Mouse (Mus musculus): ENCODE results near the gene 9430097D07Rik. TPM values are rescaled to one million over a fixed set of nuclear protein-coding genes. Genes with fewer than 3 reads are reported as not detected.

The 9430097D07Rik gene
- polyA plus RNA-seq, 1 experiment from 2014 or later = 0.86 TPM

DNA sequence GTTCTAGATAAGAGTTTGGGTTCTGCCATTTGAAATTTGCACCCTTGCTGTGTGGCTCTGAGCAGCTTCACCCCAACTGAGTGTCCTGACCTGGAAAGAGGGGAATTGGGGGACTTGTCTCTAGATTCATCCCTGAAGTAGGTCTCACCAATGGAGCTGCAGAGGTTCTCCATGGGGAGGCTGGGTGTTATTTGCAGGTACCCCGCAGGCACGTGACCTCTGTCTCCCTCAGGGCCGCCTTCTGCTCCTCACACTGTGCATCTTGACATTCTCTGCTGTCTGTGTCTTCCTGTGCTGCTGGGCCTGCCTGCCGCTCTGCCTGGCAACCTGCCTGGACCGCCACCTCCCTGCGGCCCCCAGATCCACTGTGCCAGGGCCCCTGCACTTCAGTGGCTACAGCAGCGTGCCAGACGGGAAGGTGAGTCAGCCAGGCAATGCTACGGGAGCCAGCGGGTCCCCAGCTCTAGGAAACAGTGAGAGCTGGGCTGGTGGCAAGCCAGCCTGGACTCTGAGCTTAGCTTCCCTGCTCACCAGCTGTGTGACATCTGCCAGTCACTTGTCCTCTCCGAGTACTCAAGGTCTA is 13.8 kb upstream of the 9430097D07Rik start:
- WGBS = 62% methylated on average over 11 of the region's 11 CpGs
- Histone ChIP-seq H3K4me2 (no peak overlapping the region), H3K27me3 (replicated peaks) (no peaks in the 10 kb centered on the region), H3K4me1 (peaks cover 24% of the 10 kb centered on the region), H3K4me3 (no peak overlapping the region), H3K9me3 (no peaks in the 10 kb centered on the region), H3K27ac (no peak overlapping the region), H3K9ac (no peak overlapping the region), H3K36me3 (replicated peaks) (no peaks in the 10 kb centered on the region)
- ATAC-seq (replicated peaks) = no peak

DNA sequence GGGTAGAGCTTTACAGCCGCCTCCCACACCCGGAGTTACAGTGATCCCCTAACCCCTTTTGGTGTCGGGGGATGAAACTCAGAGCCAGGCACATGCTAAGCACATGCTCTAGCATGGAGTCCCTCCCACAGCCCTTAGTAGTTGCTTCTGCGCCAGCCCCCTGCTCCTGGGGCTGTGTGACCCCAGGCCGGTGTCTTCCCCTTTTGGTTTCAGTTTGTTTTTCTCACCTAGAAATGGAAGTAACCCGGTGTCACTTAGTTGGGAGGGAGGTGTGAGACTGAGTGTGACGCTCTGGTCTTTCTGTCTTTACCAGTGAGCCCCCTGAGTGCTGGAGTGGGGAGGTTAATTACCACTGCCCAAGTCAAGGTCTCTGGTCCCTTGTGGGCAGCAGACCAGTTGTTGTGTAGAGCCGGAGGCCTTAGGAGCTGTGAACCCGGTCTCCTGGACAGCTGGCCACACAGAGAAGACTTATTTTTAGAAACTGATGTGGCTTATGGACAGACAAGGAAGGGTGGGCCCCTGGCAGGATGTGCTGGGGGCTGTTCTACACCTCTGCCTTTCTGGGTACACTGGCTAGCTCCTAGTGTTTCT is 12.3 kb upstream of the 9430097D07Rik start:
- no peaks in the 10 kb centered on the region for H3K36me3 ChIP-seq (replicated peaks)
- no peak for ATAC-seq (replicated peaks)

DNA sequence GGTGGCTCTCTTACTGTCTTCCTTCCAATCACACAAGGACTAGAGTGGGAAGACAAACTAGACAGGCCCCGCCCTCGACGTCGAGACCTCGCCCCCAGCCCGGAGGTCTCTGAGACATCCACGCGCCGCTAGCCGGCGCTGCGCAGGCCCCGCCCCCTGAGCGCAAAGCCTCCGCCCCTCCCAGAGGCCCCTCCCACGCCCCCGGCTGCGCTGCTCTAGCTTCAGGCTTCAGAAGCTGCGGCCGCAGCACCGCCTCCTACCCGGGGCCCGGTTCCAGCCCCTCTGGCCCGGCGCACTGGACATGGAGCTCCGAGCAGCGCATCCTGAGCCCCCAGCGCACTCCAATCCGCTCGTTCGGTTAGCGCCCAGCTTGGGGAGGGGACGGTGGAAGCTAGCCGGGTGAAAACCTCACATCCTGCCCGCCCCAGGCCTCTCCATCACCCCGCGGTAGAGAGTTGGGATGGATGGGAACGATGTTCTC is 11.4 kb upstream of the 9430097D07Rik start, which contains the start of gene St6galnac4:
Gene St6galnac4 (plus strand): TSS at position 225 of the 481 bp plus-strand sequence.
- peak; percentile 76 for ATAC-seq (replicated peaks)
- Histone ChIP-seq H3K27me3 (replicated peaks) (no peaks in the 10 kb centered on the region), H3K4me3 (peak within 1 kb of the TSS; percentile 52), H3K4me1 (peaks cover 33% of the 10 kb centered on the region), H3K27ac (peak within 1 kb of the TSS; percentile 48), H3K9me3 (no peaks in the 10 kb centered on the region), H3K4me2 (peak within 1 kb of the TSS; percentile 57), H3K36me3 (replicated peaks) (no peaks in the 10 kb centered on the region), H3K9ac (peak within 1 kb of the TSS; percentile 59)
- under 1% methylated on average over 37 of the region's 38 CpGs for WGBS

More for the DNA sequence above, 12.3 kb upstream of the 9430097D07Rik start:
- H3K9ac ChIP-seq = peak overlapping the region; percentile 59; the same call in 1 of the 2 replicates
- H3K4me3 ChIP-seq = peak overlapping the region; percentile 52
- no peaks in the 10 kb centered on the region for H3K9me3 ChIP-seq
- WGBS = 56% methylated on average over 9 of the region's 9 CpGs
- H3K4me1 ChIP-seq = peaks cover 30% of the 10 kb centered on the region
- no peaks in the 10 kb centered on the region for H3K27me3 ChIP-seq (replicated peaks)
- peak overlapping the region; percentile 57 for H3K4me2 ChIP-seq
- H3K27ac ChIP-seq = no peak overlapping the region

DNA sequence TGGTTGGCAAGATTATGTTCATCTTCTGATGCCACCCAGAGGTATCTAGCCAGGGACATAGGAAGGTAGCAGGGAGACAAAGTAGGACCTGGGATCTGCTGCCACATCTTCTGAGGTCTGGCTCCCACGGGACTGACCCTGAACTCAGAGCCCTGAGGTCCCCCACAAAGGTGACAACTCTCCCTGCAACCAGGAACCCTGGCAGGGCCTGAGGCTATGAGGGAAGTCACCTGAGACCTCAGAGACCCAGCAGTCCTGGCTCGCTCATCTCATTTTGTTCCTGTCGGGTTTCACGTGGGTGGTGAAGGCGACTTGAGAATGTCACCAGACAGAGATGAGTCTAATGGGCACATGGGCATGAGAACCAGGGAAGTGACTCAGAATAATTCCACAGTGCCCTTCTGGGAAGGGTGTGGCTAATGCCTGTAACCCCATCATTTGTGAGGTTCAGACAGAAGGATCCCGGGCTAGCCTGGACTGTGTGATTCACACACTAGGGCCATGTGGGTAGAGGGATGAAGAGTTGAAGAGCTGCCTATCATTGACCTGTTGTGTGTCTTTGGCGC is 9.7 kb upstream of the 9430097D07Rik start:
- Histone ChIP-seq H3K27me3 (replicated peaks) (0 out of 2 replicates have a peak, but pooled peaks cover under 1% of the 10 kb centered on the region), H3K4me3 (no peak overlapping the region), H3K36me3 (replicated peaks) (no peaks in the 10 kb centered on the region), H3K9me3 (no peaks in the 10 kb centered on the region), H3K27ac (no peak overlapping the region), H3K4me2 (no peak overlapping the region), H3K9ac (no peak overlapping the region), H3K4me1 (peaks cover 37% of the 10 kb centered on the region)
- WGBS = 87% methylated on average over 7 of the region's 7 CpGs
- ATAC-seq (replicated peaks) = no peak

GRCm38 (mm10) chr2:32582830-32583799 is 7.6 kb upstream of the 9430097D07Rik start:
- H3K27ac ChIP-seq = peak overlapping the region; percentile 58; the same call in 1 of the 2 replicates
- peak; percentile 74 for ATAC-seq (replicated peaks)
- H3K4me1 ChIP-seq = peaks cover 30% of the 10 kb centered on the region
- H3K4me3 ChIP-seq = peak overlapping the region; percentile 30
- 11% methylated on average over 37 of the region's 37 CpGs for WGBS
- H3K4me2 ChIP-seq = peak overlapping the region; percentile 52
- peaks cover 14% of the 10 kb centered on the region for H3K27me3 ChIP-seq (replicated peaks)
- no peaks in the 10 kb centered on the region for H3K36me3 ChIP-seq (replicated peaks)
- H3K9me3 ChIP-seq = no peaks in the 10 kb centered on the region
- H3K9ac ChIP-seq = peak overlapping the region; percentile 27; the same call in 1 of the 2 replicates

DNA sequence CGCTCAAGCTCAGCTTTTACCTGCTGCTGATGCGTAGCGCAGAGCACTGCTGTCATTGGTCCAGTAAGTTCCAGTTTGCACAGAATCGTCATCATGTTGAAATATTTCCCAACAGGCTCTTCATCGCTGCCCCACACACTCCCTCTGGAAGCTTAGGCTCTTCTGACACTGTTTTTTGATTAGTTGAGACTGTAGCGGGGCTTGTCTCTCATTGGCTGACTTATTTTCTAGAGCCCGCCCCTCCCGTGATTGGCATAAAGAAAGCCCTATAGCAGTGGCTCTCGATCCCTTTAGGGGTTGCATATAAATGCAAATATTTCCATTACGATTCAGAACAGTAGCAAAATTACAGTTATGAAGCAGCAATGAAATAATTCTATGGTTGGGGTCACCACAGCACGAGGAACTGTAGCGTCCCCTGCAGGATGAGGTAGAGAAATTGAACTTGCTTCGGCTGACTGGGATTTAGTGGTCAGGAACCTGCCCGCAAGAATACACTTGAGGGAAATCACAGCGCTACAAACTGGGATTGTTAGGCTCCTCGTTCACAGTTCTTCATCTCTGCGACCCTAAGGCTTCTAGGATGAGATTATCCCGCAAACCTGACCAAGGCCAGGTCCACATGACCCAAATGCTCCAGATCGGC is 6.1 kb upstream of the 9430097D07Rik start:
- peaks cover 14% of the 10 kb centered on the region for H3K27me3 ChIP-seq (replicated peaks)
- peak overlapping the region; percentile 49 for H3K27ac ChIP-seq
- H3K4me3 ChIP-seq = peak overlapping the region; percentile 34
- peak overlapping the region; percentile 22; the same call in 1 of the 2 replicates for H3K9ac ChIP-seq
- H3K4me2 ChIP-seq = peak overlapping the region; percentile 42
- H3K4me1 ChIP-seq = peaks cover 17% of the 10 kb centered on the region
- no peaks in the 10 kb centered on the region for H3K36me3 ChIP-seq (replicated peaks)
- WGBS = 30% methylated on average over 19 of the region's 19 CpGs
- peak; percentile 75 for ATAC-seq (replicated peaks)
- no peaks in the 10 kb centered on the region for H3K9me3 ChIP-seq

- ATAC-seq (replicated peaks) = no peak
- no peak overlapping the region for H3K9ac ChIP-seq
Observed at GRCm38 (mm10) chr2:32578146-32579046, 2.9 kb upstream of the 9430097D07Rik start.

DNA sequence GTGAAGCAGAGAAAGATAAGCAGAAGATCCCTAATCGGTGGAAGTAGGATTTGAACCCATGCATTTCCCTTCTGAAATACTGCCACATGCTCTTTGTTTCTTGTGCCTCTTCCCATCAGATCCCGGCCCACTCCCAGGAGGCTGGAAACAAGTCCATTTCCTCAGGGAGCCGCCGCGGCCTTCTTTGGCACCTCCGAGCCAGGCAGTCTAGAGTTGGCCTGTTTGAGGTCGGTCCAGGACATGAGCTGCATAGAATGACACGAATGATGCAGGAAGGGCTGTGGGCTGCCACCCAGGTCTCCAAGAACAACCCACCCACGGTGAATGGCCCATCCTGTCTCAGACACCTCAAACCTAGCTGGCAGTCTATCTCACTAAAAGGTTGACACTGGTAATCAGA is 1.0 kb upstream of the 9430097D07Rik start:
- ATAC-seq (replicated peaks) = no peak
- WGBS = 84% methylated on average over 9 of the region's 9 CpGs
- Histone ChIP-seq H3K9ac (peak overlapping the region; percentile 60; the same call in 1 of the 2 replicates), H3K27ac (no peak overlapping the region), H3K27me3 (replicated peaks) (peaks cover 14% of the 10 kb centered on the region), H3K9me3 (no peaks in the 10 kb centered on the region), H3K4me2 (peak overlapping the region; percentile 100; the same call in 1 of the 2 replicates), H3K4me1 (peaks cover 27% of the 10 kb centered on the region), H3K36me3 (replicated peaks) (no peaks in the 10 kb centered on the region), H3K4me3 (no peak overlapping the region)

More at GRCm38 (mm10) chr2:32578146-32579046, 2.9 kb upstream of the 9430097D07Rik start:
- H3K27ac ChIP-seq = no peak overlapping the region
- H3K4me2 ChIP-seq = no peak overlapping the region
- no peaks in the 10 kb centered on the region for H3K36me3 ChIP-seq (replicated peaks)
- no peak overlapping the region for H3K4me3 ChIP-seq
- H3K4me1 ChIP-seq = peaks cover 26% of the 10 kb centered on the region
- H3K9me3 ChIP-seq = no peaks in the 10 kb centered on the region
- WGBS = 42% methylated on average over 26 of the region's 30 CpGs
- peaks cover 14% of the 10 kb centered on the region for H3K27me3 ChIP-seq (replicated peaks)

GRCm38 (mm10) chr2:32574901-32575585 is 441 bp downstream of the 9430097D07Rik start:
- peak overlapping the region; percentile 56 for H3K27ac ChIP-seq
- peak overlapping the region; percentile 100 for H3K4me2 ChIP-seq
- WGBS = under 1% methylated on average over 26 of the region's 26 CpGs
- H3K9me3 ChIP-seq = no peaks in the 10 kb centered on the region
- no peaks in the 10 kb centered on the region for H3K36me3 ChIP-seq (replicated peaks)
- H3K9ac ChIP-seq = peak overlapping the region; percentile 60
- H3K4me1 ChIP-seq = peaks cover 36% of the 10 kb centered on the region
- peak; percentile 55 for ATAC-seq (replicated peaks)
- peaks cover 12% of the 10 kb centered on the region for H3K27me3 ChIP-seq (replicated peaks)
- H3K4me3 ChIP-seq = peak overlapping the region; percentile 63

GRCm38 (mm10) chr2:32574497-32574896 is 987 bp downstream of the 9430097D07Rik start, which contains the start of gene Pip5kl1:
TSS of gene Pip5kl1 (plus strand) at chr2:32574797.
- Histone ChIP-seq H3K27ac (peak within 1 kb of the TSS; percentile 56), H3K4me2 (peak within 1 kb of the TSS; percentile 100), H3K4me3 (peak within 1 kb of the TSS; percentile 63), H3K4me1 (peaks cover 36% of the 10 kb centered on the region), H3K27me3 (replicated peaks) (peaks cover 6% of the 10 kb centered on the region), H3K36me3 (replicated peaks) (no peaks in the 10 kb centered on the region), H3K9ac (peak within 1 kb of the TSS; percentile 60), H3K9me3 (no peaks in the 10 kb centered on the region)
- no peak for ATAC-seq (replicated peaks)
- 77% methylated on average over 6 of the region's 6 CpGs for WGBS

All from midbrain, embryonic 15.5 days (tissue).